Comparison of ENCODE assay signal across 16 mouse cellular contexts in genomic region chr14:15075877-15076276, GRCm38 (mm10).
DNase-seq lines count a peak whose midpoint lies in the region; ATAC-seq and TF ChIP-seq lines count a peak whose summit lies in the region.
"Had no signal": no experiment of that assay in that cellular context is flagged by ENCODE, and none has a peak within 500 bp of the region (broad histone marks: within the 10 kb centered on the region; RNA-seq: fewer than 3 reads in every experiment).

No protein-coding gene starts in this region.

- no peaks in the 10 kb centered on the region for H3K9me3 ChIP-seq in CH12.LX (replicated peaks; ENCODE audit: low read length)
- H3K9me3 ChIP-seq in lung, postnatal 0 days (ENCODE audit: low read length): no peaks in the 10 kb centered on the region
- H3K9me3 ChIP-seq: embryonic facial prominence, embryonic 13.5 days; forebrain, embryonic 15.5 days; neural tube, embryonic 13.5 days had no signal

- H3K79me2 ChIP-seq in CH12.LX (replicated peaks; ENCODE audit: control insufficient read depth, extremely low read depth, insufficient read depth, poor library complexity, severe bottlenecking): no peaks in the 10 kb centered on the region

- in situ Hi-C loops in CH12.LX (cut with MboI; ENCODE audit: low pct_ligation_motif_present, low pct_unique_long_range_greater_than_20kb, low sequenced_read_pairs): no loop called here

- no peak for TF ChIP-seq POLR2A in CH12.LX (IDR thresholded peaks at IDR 0.05; ENCODE audit: low read depth, low read length)

- H3K27me3 ChIP-seq in CH12.LX (replicated peaks): no peaks in the 10 kb centered on the region
- H3K27me3 ChIP-seq in lung, postnatal 0 days (replicated peaks; ENCODE audit: insufficient read depth, low read length): no peaks in the 10 kb centered on the region
- H3K27me3 ChIP-seq: embryonic facial prominence, embryonic 13.5 days; forebrain, embryonic 15.5 days; neural tube, embryonic 13.5 days had no signal

- dilution Hi-C loops in CH12.LX (cut with MboI; ENCODE audit: extremely low pct_ligation_motif_present, extremely low pct_unique_long_range_greater_than_20kb, low sequenced_read_pairs): no loop called here

- no peak for TF ChIP-seq RAD21 in CH12.LX (IDR thresholded peaks at IDR 0.05; ENCODE audit: low read depth, low read length)

- no peak overlapping the region for H3K4me2 ChIP-seq in CH12.LX (ENCODE audit: insufficient read depth, low read depth, poor library complexity, severe bottlenecking)
- H3K4me2 ChIP-seq in lung, postnatal 0 days (replicated peaks; ENCODE audit: low read depth, low read length): no peak overlapping the region
- H3K4me2 ChIP-seq: embryonic facial prominence, embryonic 13.5 days; forebrain, embryonic 15.5 days; neural tube, embryonic 13.5 days had no signal

- TF ChIP-seq EP300 in CH12.LX (IDR thresholded peaks at IDR 0.05; ENCODE audit: low read length): no peak
- no peak for TF ChIP-seq EP300 in lung, postnatal 0 days (IDR thresholded peaks at IDR 0.05)

- no peak overlapping the region for H3K4me3 ChIP-seq in CH12.LX (replicated peaks in 1 of 3; ENCODE audit: low read depth in 2 of 3, low read length in 2 of 3, poor library complexity in 1 of 3)
- H3K4me3 ChIP-seq in lung, postnatal 0 days (ENCODE audit: low read depth, low read length): no peak overlapping the region
- H3K4me3 ChIP-seq: embryonic facial prominence, embryonic 13.5 days; forebrain, embryonic 15.5 days; neural tube, embryonic 13.5 days had no signal

- peaks cover 0 to 15% of the 10 kb centered on the region in 2 experiments; a peak in 2 of 4 replicates for H3K4me1 ChIP-seq in CH12.LX (ENCODE audit: control insufficient read depth in 1 of 2, insufficient read depth in 2 of 2)
- H3K4me1 ChIP-seq in lung, postnatal 0 days (ENCODE audit: insufficient read depth, low read depth, low read length): no peaks in the 10 kb centered on the region
- H3K4me1 ChIP-seq: embryonic facial prominence, embryonic 13.5 days; forebrain, embryonic 15.5 days; neural tube, embryonic 13.5 days had no signal

- no peak for TF ChIP-seq CTCF in CH12.LX (conservative IDR thresholded peaks at IDR 0.05 in 1 of 2, IDR thresholded peaks at IDR 0.05 in 1 of 2; ENCODE audit: low read depth in 2 of 2, low read length in 2 of 2)
- no peak for TF ChIP-seq CTCF in lung, postnatal 0 days (IDR thresholded peaks at IDR 0.05)

- ATAC-seq in lung, postnatal 0 days: peak; percentile 21; the same call in 1 of the 2 replicates
- ATAC-seq in megakaryocyte-erythroid progenitor cell, adult 5-6 weeks (replicated peaks; ENCODE audit: low FRiP score, low TSS enrichment, poor library complexity, severe bottlenecking): no peak
- ATAC-seq: forebrain, embryonic 15.5 days had no signal

- DNase-seq in heart, postnatal 10 days: peak; percentile 10 to 25
- DNase-seq in heart, postnatal 25 days (ENCODE audit: low spot score): no peak
- DNase-seq in kidney, postnatal 14 days: peak; percentile 36
- DNase-seq in kidney, adult 18-20 months: no peak
- peak; percentile 13 for DNase-seq in CH12.LX (ENCODE audit: extremely low read depth)
- DNase-seq in lung, postnatal 0 days (ENCODE audit: low spot score): peak; percentile 14
- no peak for DNase-seq in layer of hippocampus, adult 18-20 months (ENCODE audit: low spot score in 2 of 2)
- DNase-seq: cerebellum, adult 8-10 months; gastrocnemius, postnatal 25 days; liver; spleen, adult 18-20 months; thymus, postnatal 25 days had no signal

- 40% methylated on average over 3 of the region's 3 CpGs for WGBS in lung, postnatal 0 days

- no peak overlapping the region for H3K27ac ChIP-seq in CH12.LX (ENCODE audit: insufficient read depth, low read depth)
- H3K27ac ChIP-seq in lung, postnatal 0 days (ENCODE audit: low read length): no peak overlapping the region
- H3K27ac ChIP-seq: embryonic facial prominence, embryonic 13.5 days; forebrain, embryonic 15.5 days; neural tube, embryonic 13.5 days had no signal

- intact Hi-C loops in heart, postnatal 10 days (cut with DNase I): no loop called here
- intact Hi-C loops in heart, postnatal 25 days (cut with DNase I): no loop called here

- H3K36me3 ChIP-seq in CH12.LX (replicated peaks in 1 of 2; ENCODE audit: control insufficient read depth in 1 of 2, insufficient read depth in 1 of 2, low read length in 1 of 2): no peaks in the 10 kb centered on the region
- no peaks in the 10 kb centered on the region for H3K36me3 ChIP-seq in lung, postnatal 0 days (ENCODE audit: insufficient read depth, low read length)
- H3K36me3 ChIP-seq: embryonic facial prominence, embryonic 13.5 days; forebrain, embryonic 15.5 days; neural tube, embryonic 13.5 days had no signal

- no peak overlapping the region for H3K9ac ChIP-seq in CH12.LX (ENCODE audit: insufficient read depth, low read depth)
- no peak overlapping the region for H3K9ac ChIP-seq in lung, postnatal 0 days (replicated peaks; ENCODE audit: low read depth)
- H3K9ac ChIP-seq: embryonic facial prominence, embryonic 13.5 days; forebrain, embryonic 15.5 days; neural tube, embryonic 13.5 days had no signal

TF ChIP-seq in CH12.LX, 34 proteins besides CTCF, POLR2A, EP300 and RAD21:
- TF ChIP-seq MAFK (IDR thresholded peaks at IDR 0.05; ENCODE audit: insufficient replicate concordance, low read length): no peak
- no peak for TF ChIP-seq USF1 (IDR thresholded peaks at IDR 0.05; ENCODE audit: low read depth, low read length)
- TF ChIP-seq MAZ (IDR thresholded peaks at IDR 0.05; ENCODE audit: low read depth, low read length): no peak
- TF ChIP-seq ELF1 (IDR thresholded peaks at IDR 0.05; ENCODE audit: low read depth, low read length): no peak
- no peak for TF ChIP-seq CHD1 (IDR thresholded peaks at IDR 0.05; ENCODE audit: low read depth, low read length)

Comparison
In these comparisons a context has a peak if more than half of its experiments do, and no peak if none do; other contexts are left out.
1. DNase-seq: peak in heart, postnatal 10 days (2 of 2), kidney, postnatal 14 days (single experiment), CH12.LX (single experiment) and lung, postnatal 0 days (single experiment); none in heart, postnatal 25 days (single experiment), kidney, adult 18-20 months (single experiment) and layer of hippocampus, adult 18-20 months (0 of 2).